Mouse (Mus musculus) thymus, postnatal 0 days (tissue): ENCODE measurements around the gene Nup188. TPM values are rescaled to one million over a fixed set of nuclear protein-coding genes. Genes with fewer than 3 reads are reported as not detected.

Source experiments
- DNase-seq: peaks from one replicate; pipeline ENCODE4 v3.0.0-alpha.2; 2015; ENCODE audit warnings: low spot score
- polyA plus RNA-seq: library from polyadenylated mRNA; unstranded; fragments of >200 nt; fragmentation: Nextera tagmentation; extraction: Ambion mirVana; gene quantifications from 2 replicates; pipeline ENCODE4 v1.2.1, GENCODE M21; 2015

Gene Nup188
- polyA plus RNA-seq, 1 experiment from 2014 or later = 22.3 TPM

GRCm38 (mm10) chr2:30283193-30283592 lies 3.0 kb upstream of the Nup188 start:
- DNase-seq = no peak

- DNase-seq = no peak
Measured at GRCm38 (mm10) chr2:30285004-30285403, 1.2 kb upstream of the Nup188 start.

DNA sequence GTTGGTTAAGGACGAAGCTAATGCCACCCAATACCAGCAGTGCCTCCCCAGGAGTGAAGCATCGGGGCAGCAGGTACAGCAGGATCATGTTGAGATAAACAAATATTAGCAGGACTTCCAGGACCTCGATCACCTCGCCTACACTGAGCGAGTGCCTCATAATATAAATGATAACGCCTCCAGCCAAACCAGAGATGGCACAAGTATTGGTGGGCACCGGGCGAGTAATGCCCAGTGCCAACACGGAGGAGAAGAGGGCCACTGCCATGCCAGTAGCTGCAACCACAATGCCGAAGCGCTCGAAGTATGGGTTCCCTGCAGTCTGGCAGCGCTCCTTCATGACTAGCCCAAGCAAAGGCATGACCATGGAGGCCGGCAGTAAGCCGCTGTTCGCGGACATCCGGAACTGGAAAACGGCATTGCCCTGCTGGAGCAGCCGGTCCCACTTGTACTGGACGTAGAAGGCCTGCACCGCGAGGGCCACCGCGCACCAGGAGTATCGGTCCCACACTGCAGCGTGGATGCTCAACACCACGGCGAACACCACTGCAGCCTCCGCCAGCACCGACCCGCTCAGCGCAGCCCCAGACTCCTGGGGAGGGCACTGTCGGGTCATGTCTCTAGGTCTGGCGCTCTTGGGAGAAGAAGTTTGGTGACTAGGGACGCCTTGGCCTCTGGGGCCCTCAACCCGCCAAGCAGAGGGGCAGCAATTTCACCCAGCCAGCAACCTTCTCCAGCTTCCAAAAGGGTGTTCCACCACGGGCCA lies 598 bp upstream of the Nup188 start:
- DNase-seq = no peak

GRCm38 (mm10) chr2:30287027-30287373 lies 803 bp downstream of the Nup188 start:
- peak; percentile 56 for DNase-seq

DNA sequence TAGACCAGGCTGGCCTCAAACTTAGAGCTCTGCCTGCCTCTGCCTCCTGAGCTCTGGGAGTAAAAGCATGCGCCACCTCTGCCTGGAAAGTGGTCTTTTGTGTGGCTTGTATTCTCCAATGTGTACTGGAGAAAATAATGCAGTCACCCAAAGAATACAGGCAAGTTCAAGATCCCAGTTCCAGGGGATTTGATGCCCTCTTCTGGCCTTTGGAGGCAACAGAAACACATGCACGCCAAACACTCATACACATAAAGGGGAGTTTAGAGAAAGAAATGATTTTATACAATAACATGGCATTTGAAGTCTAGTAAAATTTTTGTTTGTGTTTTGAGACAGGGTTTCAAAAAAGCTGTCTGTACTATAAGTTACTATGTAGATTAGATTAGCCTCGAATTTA lies 13.3 kb downstream of the Nup188 start:
- no peak for DNase-seq

- DNase-seq = no peak
Measured at GRCm38 (mm10) chr2:30299966-30300365, 13.8 kb downstream of the Nup188 start.

GRCm38 (mm10) chr2:30306087-30306486 lies 19.9 kb downstream of the Nup188 start:
- DNase-seq = no peak

GRCm38 (mm10) chr2:30309351-30309750 lies 23.2 kb downstream of the Nup188 start:
- DNase-seq = no peak

DNA sequence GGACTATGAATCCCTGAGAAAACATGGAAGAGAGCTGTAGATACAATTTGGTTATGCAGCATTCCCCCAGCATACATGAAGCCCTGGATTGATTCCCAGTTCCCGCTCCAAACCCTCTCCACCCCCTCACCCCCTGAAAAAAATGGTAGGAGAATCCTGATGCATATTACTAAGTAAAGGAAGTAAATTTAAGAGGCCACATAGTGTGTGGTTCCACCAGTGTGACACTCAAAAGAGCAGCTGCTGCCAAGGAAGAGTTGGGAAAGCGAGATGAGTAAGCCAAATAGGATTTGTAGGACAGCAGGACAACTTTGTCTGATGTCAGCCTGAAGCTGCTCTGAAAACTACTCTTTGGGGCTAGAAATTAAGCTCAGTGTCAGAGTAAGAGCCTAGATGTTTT lies 25.3 kb downstream of the Nup188 start:
- DNase-seq = no peak

- DNase-seq = no peak
Measured at GRCm38 (mm10) chr2:30316136-30316535, 29.9 kb downstream of the Nup188 start.

DNA sequence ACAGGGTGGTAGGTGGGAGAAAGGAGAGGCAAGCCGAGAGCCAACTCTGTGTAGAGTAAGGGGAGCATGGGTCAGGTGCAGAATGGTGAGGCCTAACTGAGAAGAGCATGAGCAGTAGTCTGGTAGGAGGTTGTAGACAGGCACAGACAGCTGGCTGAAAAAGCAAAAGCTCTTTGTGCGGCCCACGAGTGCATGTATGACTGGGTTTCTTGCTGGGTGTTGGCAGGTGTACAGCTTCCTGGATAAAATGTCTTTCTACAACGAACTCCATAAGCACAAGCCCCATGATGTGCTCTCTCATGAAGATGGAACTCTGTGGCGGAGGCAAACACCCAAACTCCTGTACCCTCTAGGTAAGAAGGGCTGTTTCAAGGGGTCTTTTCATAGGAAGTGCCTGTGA lies 30.8 kb downstream of the Nup188 start:
- DNase-seq = no peak

- no peak for DNase-seq
Measured at GRCm38 (mm10) chr2:30319260-30319659, 33.1 kb downstream of the Nup188 start.

GRCm38 (mm10) chr2:30323111-30323510 lies 36.9 kb downstream of the Nup188 start:
- no peak for DNase-seq

- DNase-seq = no peak
Measured at GRCm38 (mm10) chr2:30325296-30325695, 39.1 kb downstream of the Nup188 start.

DNA sequence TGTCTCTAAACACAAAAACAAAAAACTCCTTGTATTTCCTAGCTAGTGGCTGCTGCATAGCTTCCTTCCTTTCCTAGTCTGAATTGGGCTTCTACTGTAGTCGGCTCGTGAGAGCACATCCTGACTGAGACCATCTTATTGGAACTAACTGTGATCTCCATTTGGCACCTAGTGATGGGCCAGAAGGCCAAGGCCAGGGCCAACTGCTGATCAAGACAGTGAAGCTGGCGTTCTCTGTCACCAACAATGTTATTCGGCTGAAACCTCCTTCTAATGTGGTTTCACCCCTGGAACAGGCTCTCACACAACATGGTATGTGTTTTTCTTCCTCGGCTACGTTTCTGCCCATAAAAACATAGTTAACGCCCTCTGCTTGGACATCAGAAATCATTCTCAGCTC lies 41.1 kb downstream of the Nup188 start:
- no peak for DNase-seq

- no peak for DNase-seq
Measured at GRCm38 (mm10) chr2:30328791-30329190, 42.6 kb downstream of the Nup188 start.

- no peak for DNase-seq
Measured at GRCm38 (mm10) chr2:30335324-30335723, 49.1 kb downstream of the Nup188 start.

- no peak for DNase-seq
Measured at GRCm38 (mm10) chr2:30336174-30336915, 50.1 kb downstream of the Nup188 start.

DNA sequence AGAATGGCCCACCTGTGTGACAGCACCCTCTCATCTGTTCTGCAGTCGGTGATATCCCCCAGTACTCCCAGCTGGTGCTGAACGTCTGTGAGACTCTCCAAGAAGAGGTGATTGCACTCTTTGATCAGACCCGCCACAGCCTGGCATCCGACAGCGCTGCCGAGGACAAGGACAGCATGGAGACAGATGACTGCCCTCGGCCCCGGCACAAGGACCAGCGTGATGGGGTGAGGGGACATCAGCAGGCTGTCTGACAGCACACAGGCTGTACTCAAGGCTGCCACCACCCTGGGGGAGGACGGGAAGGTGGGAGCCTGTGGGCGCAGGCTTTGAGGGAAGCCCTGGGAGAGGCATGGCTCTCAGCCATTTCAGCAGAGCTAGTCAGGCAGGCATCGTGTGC lies 51.0 kb downstream of the Nup188 start:
- DNase-seq = no peak

DNA sequence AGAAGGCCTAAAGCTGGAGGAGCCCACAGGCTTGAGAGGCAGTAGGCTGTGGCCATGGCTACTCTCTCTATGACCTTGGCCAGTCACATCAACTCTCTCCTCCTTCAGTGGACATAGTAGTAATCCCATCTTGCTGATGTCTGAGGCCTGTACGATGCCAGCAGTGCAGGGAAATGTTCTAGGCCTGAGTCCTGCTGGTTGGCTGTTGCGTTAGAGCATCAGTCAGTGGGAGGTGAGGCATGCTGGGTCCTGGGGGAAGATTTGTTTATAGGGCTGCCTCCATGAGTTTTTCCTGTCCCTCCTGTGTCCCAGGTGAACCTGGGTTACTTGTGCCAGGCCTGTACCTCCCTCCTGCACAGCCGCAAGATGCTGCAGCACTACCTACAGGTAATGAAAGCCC lies 55.9 kb downstream of the Nup188 start:
- no peak for DNase-seq

DNA sequence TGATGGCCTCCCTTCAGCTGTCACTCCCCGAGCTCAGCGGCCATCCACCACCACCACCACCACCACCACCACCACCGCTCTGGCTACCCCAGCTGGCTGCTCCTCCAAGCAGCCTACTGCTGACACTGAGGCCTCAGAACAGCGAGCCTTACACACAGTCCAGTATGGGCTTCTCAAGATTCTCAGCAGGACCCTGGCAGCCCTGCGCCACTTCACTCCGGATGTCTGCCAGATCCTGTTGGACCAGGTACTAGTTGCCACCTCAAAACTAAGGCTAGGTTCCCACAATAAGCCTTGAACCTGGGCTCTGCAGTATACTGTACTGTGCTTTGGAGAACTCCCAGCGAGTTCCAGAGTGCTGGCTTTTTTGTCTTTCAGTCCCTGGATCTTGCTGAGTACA lies 56.3 kb downstream of the Nup188 start:
- no peak for DNase-seq

DNA sequence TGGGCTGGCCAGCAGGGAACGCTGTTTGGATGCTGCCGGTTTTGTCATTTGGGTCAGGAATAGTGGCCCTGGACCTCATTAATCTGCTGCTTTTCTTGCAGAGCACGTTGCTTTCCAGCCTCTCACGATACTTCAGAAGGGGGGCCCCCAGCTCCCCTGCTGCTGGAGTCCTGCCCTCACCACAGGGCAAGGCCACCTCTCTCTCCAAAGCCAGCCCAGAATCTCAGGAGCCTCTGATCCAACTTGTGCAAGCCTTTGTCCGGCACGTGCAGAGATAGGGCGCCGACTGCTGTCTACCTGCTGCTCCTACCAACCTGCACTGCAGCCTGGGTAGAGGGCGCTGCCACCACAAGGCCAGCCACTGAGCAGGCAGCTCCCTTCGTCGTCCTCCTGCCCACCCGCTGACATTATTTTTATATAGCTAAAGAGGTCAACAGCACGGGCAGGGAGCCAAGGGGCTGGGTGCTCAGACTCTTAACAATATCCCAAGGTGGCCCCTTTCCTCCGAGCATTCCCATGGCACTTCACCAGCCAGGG lies 57.5 kb downstream of the Nup188 start:
- DNase-seq = no peak
